Mouse (Mus musculus): Measurements from ENCODE around the gene Gm43191. TPM values are rescaled to one million over a fixed set of nuclear protein-coding genes. Genes with fewer than 3 reads are reported as not detected.

The Gm43191 gene
- polyA plus RNA-seq (2016; fragmentation: Nextera tagmentation; extraction: Ambion mirVana): not detected in 2 replicates

- no peaks in the 10 kb centered on the region for H3K9me3 ChIP-seq (replicated peaks)
- peaks cover 16% of the 10 kb centered on the region for H3K36me3 ChIP-seq
- H3K27ac ChIP-seq (replicated peaks): no peak within 1 kb of the TSS
- WGBS: 92% methylated on average over 1 of the region's 1 CpGs
- no peaks in the 10 kb centered on the region for H3K4me1 ChIP-seq
- no peaks in the 10 kb centered on the region for H3K27me3 ChIP-seq (ENCODE audit: low read depth, poor library complexity, severe bottlenecking)
- H3K4me3 ChIP-seq: no peak within 1 kb of the TSS
- DNase-seq (ENCODE audit: low spot score): no peak
Observed at GRCm38 (mm10) chr3:116681160-116681559, at the start of gene Gm43191. TSS of gene Gm43191 (minus strand) at chr3:116681260.

GRCm38 (mm10) chr3:116729483-116730174 is 48.6 kb upstream of the Gm43191 start:
- no peaks in the 10 kb centered on the region for H3K27me3 ChIP-seq (ENCODE audit: low read depth, poor library complexity, severe bottlenecking)
- H3K36me3 ChIP-seq: no peaks in the 10 kb centered on the region
- no peak overlapping the region for H3K27ac ChIP-seq (replicated peaks)
- no peaks in the 10 kb centered on the region for H3K4me1 ChIP-seq
- WGBS: 78% methylated on average over 2 of the region's 2 CpGs
- no peak for DNase-seq (ENCODE audit: low spot score)
- no peaks in the 10 kb centered on the region for H3K9me3 ChIP-seq (replicated peaks)
- no peak overlapping the region for H3K4me3 ChIP-seq

- DNase-seq (ENCODE audit: low spot score): no peak
- H3K4me3 ChIP-seq: no peak overlapping the region
- WGBS: 79% methylated on average over 9 of the region's 9 CpGs
- no peaks in the 10 kb centered on the region for H3K36me3 ChIP-seq
- H3K4me1 ChIP-seq: 0 out of 2 replicates have a peak, but pooled peaks cover 3% of the 10 kb centered on the region
- H3K27ac ChIP-seq (replicated peaks): no peak overlapping the region
- H3K9me3 ChIP-seq (replicated peaks): no peaks in the 10 kb centered on the region
- no peaks in the 10 kb centered on the region for H3K27me3 ChIP-seq (ENCODE audit: low read depth, poor library complexity, severe bottlenecking)
Observed at GRCm38 (mm10) chr3:116726807-116727206, 45.7 kb upstream of the Gm43191 start.

GRCm38 (mm10) chr3:116723496-116724481 is 42.7 kb upstream of the Gm43191 start:
- 60% methylated on average over 10 of the region's 10 CpGs for WGBS
- no peak overlapping the region for H3K4me3 ChIP-seq
- H3K27ac ChIP-seq (replicated peaks): no peak overlapping the region
- no peak for DNase-seq (ENCODE audit: low spot score)
- no peaks in the 10 kb centered on the region for H3K9me3 ChIP-seq (replicated peaks)
- no peaks in the 10 kb centered on the region for H3K36me3 ChIP-seq
- H3K4me1 ChIP-seq: 0 out of 2 replicates have a peak, but pooled peaks cover 3% of the 10 kb centered on the region
- no peaks in the 10 kb centered on the region for H3K27me3 ChIP-seq (ENCODE audit: low read depth, poor library complexity, severe bottlenecking)

- no peak overlapping the region for H3K4me3 ChIP-seq
- H3K36me3 ChIP-seq: no peaks in the 10 kb centered on the region
- 0 out of 2 replicates have a peak, but pooled peaks cover 3% of the 10 kb centered on the region for H3K4me1 ChIP-seq
- H3K27me3 ChIP-seq (ENCODE audit: low read depth, poor library complexity, severe bottlenecking): no peaks in the 10 kb centered on the region
- no peak overlapping the region for H3K27ac ChIP-seq (replicated peaks)
- H3K9me3 ChIP-seq (replicated peaks): no peaks in the 10 kb centered on the region
- DNase-seq (ENCODE audit: low spot score): no peak
- 82% methylated on average over 4 of the region's 4 CpGs for WGBS
Observed at GRCm38 (mm10) chr3:116722980-116723379, 41.9 kb upstream of the Gm43191 start.

- Histone ChIP-seq H3K36me3 (no peaks in the 10 kb centered on the region), H3K4me1 (0 out of 2 replicates have a peak, but pooled peaks cover under 1% of the 10 kb centered on the region), H3K27ac (replicated peaks) (no peak overlapping the region), H3K9me3 (replicated peaks) (no peaks in the 10 kb centered on the region), H3K4me3 (no peak overlapping the region), H3K27me3 (ENCODE audit: low read depth, poor library complexity, severe bottlenecking) (peaks cover under 1% of the 10 kb centered on the region; the same call in 1 of the 2 replicates)
- 70% methylated on average over 3 of the region's 3 CpGs for WGBS
- no peak for DNase-seq (ENCODE audit: low spot score)
Observed at GRCm38 (mm10) chr3:116718951-116719350, 37.9 kb upstream of the Gm43191 start.

- 33% methylated on average over 5 of the region's 5 CpGs for WGBS
- no peaks in the 10 kb centered on the region for H3K36me3 ChIP-seq
- no peak overlapping the region for H3K27ac ChIP-seq (replicated peaks)
- no peaks in the 10 kb centered on the region for H3K9me3 ChIP-seq (replicated peaks)
- H3K27me3 ChIP-seq (ENCODE audit: low read depth, poor library complexity, severe bottlenecking): peaks cover 17% of the 10 kb centered on the region
- peaks cover 17% of the 10 kb centered on the region for H3K4me1 ChIP-seq
- peak overlapping the region; percentile 97 for H3K4me3 ChIP-seq
- DNase-seq (ENCODE audit: low spot score): no peak
Observed at GRCm38 (mm10) chr3:116713031-116713430, 32.0 kb upstream of the Gm43191 start.

- Histone ChIP-seq H3K4me1 (peaks cover 17% of the 10 kb centered on the region), H3K4me3 (peak within 1 kb of the TSS; percentile 97), H3K27me3 (ENCODE audit: low read depth, poor library complexity, severe bottlenecking) (peaks cover 17% of the 10 kb centered on the region), H3K36me3 (no peaks in the 10 kb centered on the region), H3K9me3 (replicated peaks) (no peaks in the 10 kb centered on the region), H3K27ac (replicated peaks) (peak within 1 kb of the TSS; percentile 90)
- DNase-seq (ENCODE audit: low spot score): no peak
- WGBS: 3% methylated on average over 8 of the region's 8 CpGs
Observed at GRCm38 (mm10) chr3:116712436-116712881, 31.4 kb upstream of the Gm43191 start, which contains the start of gene Slc35a3. TSS of gene Slc35a3 (minus strand) at chr3:116712831.

- WGBS: under 1% methylated on average over 85 of the region's 85 CpGs
Observed at GRCm38 (mm10) chr3:116711624-116712435, 30.8 kb upstream of the Gm43191 start.

GRCm38 (mm10) chr3:116710941-116711340 is 29.9 kb upstream of the Gm43191 start:
- WGBS: 63% methylated on average over 9 of the region's 9 CpGs
- no peak for DNase-seq (ENCODE audit: low spot score)

More at GRCm38 (mm10) chr3:116711624-116712435, 30.8 kb upstream of the Gm43191 start:
- Histone ChIP-seq H3K27me3 (ENCODE audit: low read depth, poor library complexity, severe bottlenecking) (peaks cover 17% of the 10 kb centered on the region), H3K9me3 (replicated peaks) (no peaks in the 10 kb centered on the region), H3K27ac (replicated peaks) (peak overlapping the region; percentile 90), H3K4me1 (peaks cover 17% of the 10 kb centered on the region), H3K36me3 (no peaks in the 10 kb centered on the region), H3K4me3 (peak overlapping the region; percentile 97)
- DNase-seq (ENCODE audit: low spot score): peak; percentile 77

GRCm38 (mm10) chr3:116705637-116706204 is 24.7 kb upstream of the Gm43191 start:
- no peak for DNase-seq (ENCODE audit: low spot score)
- Histone ChIP-seq H3K36me3 (no peaks in the 10 kb centered on the region; the same call in 1 of the 2 replicates), H3K9me3 (replicated peaks) (no peaks in the 10 kb centered on the region), H3K4me1 (peaks cover under 1% of the 10 kb centered on the region; the same call in 1 of the 2 replicates), H3K27ac (replicated peaks) (no peak overlapping the region), H3K27me3 (ENCODE audit: low read depth, poor library complexity, severe bottlenecking) (no peaks in the 10 kb centered on the region), H3K4me3 (no peak overlapping the region)
- 90% methylated on average over 1 of the region's 1 CpGs for WGBS

More at GRCm38 (mm10) chr3:116710941-116711340, 29.9 kb upstream of the Gm43191 start:
- Histone ChIP-seq H3K27me3 (ENCODE audit: low read depth, poor library complexity, severe bottlenecking) (peaks cover 17% of the 10 kb centered on the region), H3K4me3 (peak overlapping the region; percentile 97), H3K9me3 (replicated peaks) (no peaks in the 10 kb centered on the region), H3K4me1 (peaks cover 17% of the 10 kb centered on the region), H3K27ac (replicated peaks) (no peak overlapping the region), H3K36me3 (no peaks in the 10 kb centered on the region)

All from midbrain, embryonic 10.5 days (tissue).